Mouse (Mus musculus) ES-Bruce4 (cell line): ENCODE measurements at regions not wholly inside any gene's neighbourhood (a gene's known extent, or its start where the extent isn't known, plus 50 kb on each side); places are given as distances from the start of the nearest gene placed in this dataset.

Source experiments
- H3K27ac ChIP-seq: 2 replicates; pipeline ENCODE4 v1.5.1; 2012; ENCODE audit warnings: low read length, inconsistent platforms; ENCODE audit not compliant: insufficient read depth
- H3K27me3 ChIP-seq: 2 replicates; pipeline ENCODE4 v1.6.1; 2012; ENCODE audit warnings: mild to moderate bottlenecking, low read length, inconsistent platforms; ENCODE audit not compliant: control insufficient read depth, poor library complexity, insufficient read depth, severe bottlenecking
- H3K36me3 ChIP-seq: 2 replicates; pipeline ENCODE4 v1.6.1; 2012; ENCODE audit warnings: inconsistent platforms, mild to moderate bottlenecking, low read length, moderate library complexity; ENCODE audit not compliant: control insufficient read depth, poor library complexity, insufficient read depth, severe bottlenecking
- H3K4me1 ChIP-seq: one replicate; pipeline ENCODE4 v1.8.1; 2011; ENCODE audit warnings: low read length; ENCODE audit not compliant: control insufficient read depth, insufficient read depth
- H3K4me3 ChIP-seq: 2 replicates; pipeline ENCODE4 v1.5.1; 2011; ENCODE audit warnings: low read depth, mild to moderate bottlenecking, low read length
- H3K9ac ChIP-seq: 2 replicates; pipeline ENCODE4 v1.6.1; 2012; ENCODE audit warnings: low read depth, mild to moderate bottlenecking, inconsistent platforms; ENCODE audit not compliant: poor library complexity, severe bottlenecking
- H3K9me3 ChIP-seq: replicated peaks from 2 replicates; pipeline ENCODE4 v1.6.1; 2012; ENCODE audit warnings: mild to moderate bottlenecking, low read length, inconsistent platforms; ENCODE audit not compliant: control insufficient read depth, poor library complexity, insufficient read depth, severe bottlenecking
- CTCF ChIP-seq: IDR thresholded peaks from one replicate; pipeline ENCODE4 v1.8.1; 2011; ENCODE audit warnings: low read depth, low read length
- EP300 ChIP-seq: IDR thresholded peaks from 2 replicates; pipeline ENCODE4 v1.6.1; 2011; ENCODE audit warnings: low read depth, low read length; ENCODE audit not compliant: insufficient read depth
- POLR2A ChIP-seq: IDR thresholded peaks from one replicate; pipeline ENCODE4 v1.8.1; 2011; ENCODE audit warnings: low read length; ENCODE audit not compliant: insufficient read depth

GRCm38 (mm10) chr11:112878436-112878835, 96.4 kb downstream of the Sox9 start:
- peaks cover 3% of the 10 kb centered on the region for H3K27me3 ChIP-seq
- no peak for TF ChIP-seq CTCF
- no peak for TF ChIP-seq EP300
- no peak for TF ChIP-seq POLR2A
- 0 out of 2 replicates have a peak, but pooled peaks cover 3% of the 10 kb centered on the region for H3K9me3 ChIP-seq
- no peaks in the 10 kb centered on the region for H3K36me3 ChIP-seq
- no peak overlapping the region for H3K27ac ChIP-seq
- H3K4me1 ChIP-seq: no peaks in the 10 kb centered on the region
- no peak overlapping the region for H3K9ac ChIP-seq
- H3K4me3 ChIP-seq: no peak overlapping the region

DNA sequence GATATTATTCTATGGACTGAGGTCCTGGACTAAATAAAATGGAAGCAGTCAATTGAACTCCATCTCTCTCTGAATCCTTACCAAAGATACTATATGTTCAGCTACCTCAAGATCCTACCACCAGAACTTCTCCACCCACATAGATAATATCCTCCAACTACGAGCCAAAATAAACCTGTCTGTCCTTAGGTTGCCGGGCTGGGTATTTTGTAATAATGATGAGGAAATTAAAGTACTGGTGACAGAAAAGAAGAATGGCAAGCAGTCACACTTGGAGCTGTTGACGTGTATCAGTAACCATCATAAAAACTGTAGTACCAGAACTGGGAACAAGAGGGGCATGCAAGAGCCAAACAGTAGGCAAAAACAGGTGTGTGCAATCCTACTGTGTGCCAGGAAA, 98.7 kb downstream of the Sox9 start:
- H3K9me3 ChIP-seq: 0 out of 2 replicates have a peak, but pooled peaks cover 6% of the 10 kb centered on the region
- H3K36me3 ChIP-seq: no peaks in the 10 kb centered on the region
- no peaks in the 10 kb centered on the region for H3K27me3 ChIP-seq
- no peak overlapping the region for H3K27ac ChIP-seq
- no peak overlapping the region for H3K9ac ChIP-seq
- no peak overlapping the region for H3K4me3 ChIP-seq
- H3K4me1 ChIP-seq: no peaks in the 10 kb centered on the region
- TF ChIP-seq EP300: no peak
- no peak for TF ChIP-seq CTCF
- TF ChIP-seq POLR2A: no peak

DNA sequence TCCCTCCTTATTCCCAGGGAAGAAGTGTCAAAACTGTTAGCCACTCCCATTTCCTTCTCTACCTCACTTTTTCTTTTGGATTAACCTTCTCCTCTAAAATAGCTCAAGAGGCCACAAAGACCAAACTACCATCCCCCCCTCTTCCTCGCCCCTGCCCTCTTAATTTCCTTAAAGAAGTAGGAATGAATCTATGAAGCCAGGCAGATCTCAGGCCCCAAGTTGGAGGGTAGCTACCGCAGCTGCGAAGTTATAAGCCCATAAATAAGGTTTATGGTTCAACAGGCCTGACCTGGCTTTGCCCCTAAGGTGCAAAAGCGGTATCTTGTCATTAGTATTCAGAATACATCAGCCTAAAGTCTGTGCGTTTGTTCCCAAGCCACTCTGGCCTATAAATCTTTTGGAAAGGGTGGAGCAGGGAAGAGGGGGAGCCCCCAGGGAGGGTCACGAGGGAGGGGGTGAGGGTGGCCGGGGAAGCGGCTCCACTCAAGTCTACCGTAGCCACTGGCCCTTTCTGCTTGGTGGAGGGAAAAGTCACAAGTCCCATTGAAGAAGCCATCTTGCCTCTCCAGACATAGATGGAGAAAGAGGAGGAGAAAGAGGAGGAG, 103.4 kb downstream of the Sox9 start:
- TF ChIP-seq EP300 (no peak), POLR2A (no peak), CTCF (no peak)
- H3K27me3 ChIP-seq: no peaks in the 10 kb centered on the region
- H3K4me1 ChIP-seq: no peaks in the 10 kb centered on the region
- no peak overlapping the region for H3K9ac ChIP-seq
- H3K27ac ChIP-seq: no peak overlapping the region
- no peaks in the 10 kb centered on the region for H3K36me3 ChIP-seq
- 0 out of 2 replicates have a peak, but pooled peaks cover 3% of the 10 kb centered on the region for H3K9me3 ChIP-seq
- no peak overlapping the region for H3K4me3 ChIP-seq

GRCm38 (mm10) chr11:112886139-112886538, 104.1 kb downstream of the Sox9 start:
- TF ChIP-seq POLR2A: no peak
- TF ChIP-seq CTCF: no peak
- no peak for TF ChIP-seq EP300
- Histone ChIP-seq H3K4me3 (no peak overlapping the region), H3K9me3 (0 out of 2 replicates have a peak, but pooled peaks cover 3% of the 10 kb centered on the region), H3K4me1 (no peaks in the 10 kb centered on the region), H3K27ac (no peak overlapping the region), H3K36me3 (no peaks in the 10 kb centered on the region), H3K9ac (no peak overlapping the region), H3K27me3 (no peaks in the 10 kb centered on the region)

GRCm38 (mm10) chr11:112889760-112890159, 107.7 kb downstream of the Sox9 start:
- no peak overlapping the region for H3K27ac ChIP-seq
- TF ChIP-seq CTCF (no peak), POLR2A (no peak), EP300 (no peak)
- H3K4me1 ChIP-seq: no peaks in the 10 kb centered on the region
- no peaks in the 10 kb centered on the region for H3K36me3 ChIP-seq
- no peak overlapping the region for H3K4me3 ChIP-seq
- H3K9ac ChIP-seq: no peak overlapping the region
- 0 out of 2 replicates have a peak, but pooled peaks cover 3% of the 10 kb centered on the region for H3K9me3 ChIP-seq
- no peaks in the 10 kb centered on the region for H3K27me3 ChIP-seq

GRCm38 (mm10) chr11:112897597-112897996, 115.6 kb downstream of the Sox9 start:
- no peaks in the 10 kb centered on the region for H3K4me1 ChIP-seq
- H3K36me3 ChIP-seq: no peaks in the 10 kb centered on the region
- no peaks in the 10 kb centered on the region for H3K27me3 ChIP-seq
- no peak overlapping the region for H3K4me3 ChIP-seq
- TF ChIP-seq EP300: no peak
- no peak for TF ChIP-seq CTCF
- no peak for TF ChIP-seq POLR2A
- H3K9ac ChIP-seq: no peak overlapping the region
- no peak overlapping the region for H3K27ac ChIP-seq
- no peaks in the 10 kb centered on the region for H3K9me3 ChIP-seq
